Mouse (Mus musculus) ES-Bruce4 (cell line): ENCODE results near the gene BC024978.

ENCODE experiments used
- EP300 ChIP-seq: IDR thresholded peaks from 2 replicates; pipeline ENCODE4 v1.6.1; 2011; ENCODE audit warnings: low read depth, low read length; ENCODE audit not compliant: insufficient read depth
- POLR2A ChIP-seq: IDR thresholded peaks from one replicate; pipeline ENCODE4 v1.8.1; 2011; ENCODE audit warnings: low read length; ENCODE audit not compliant: insufficient read depth

DNA sequence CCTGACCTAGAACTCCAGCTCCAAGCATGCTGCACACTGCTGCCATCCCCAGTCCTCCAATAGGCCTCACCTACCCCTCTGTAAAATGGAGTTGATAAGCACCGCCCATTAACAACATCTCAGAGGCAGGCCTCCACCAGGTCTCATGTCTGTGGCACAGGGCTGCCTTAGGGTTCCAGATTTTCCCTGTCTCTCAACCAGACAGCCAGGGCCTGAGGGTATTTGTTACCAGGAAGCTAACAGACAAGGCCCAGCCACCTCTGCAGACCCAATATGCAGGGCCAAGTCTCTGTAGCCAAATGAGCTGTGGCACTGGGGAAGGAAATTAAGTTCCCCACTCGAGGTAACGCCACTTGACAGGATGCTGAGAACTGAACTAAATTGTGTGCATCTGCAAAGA lies 34.7 kb upstream of the BC024978 start:
- TF ChIP-seq EP300 (no peak), POLR2A (no peak)
